Mouse (Mus musculus): ENCODE measurements around the gene Xrcc5. TPM values are rescaled to one million over a fixed set of nuclear protein-coding genes. Genes with fewer than 3 reads are reported as not detected.

The Xrcc5 gene
- polyA plus RNA-seq, 1 experiment from 2014 or later, result 15.7 TPM

DNA sequence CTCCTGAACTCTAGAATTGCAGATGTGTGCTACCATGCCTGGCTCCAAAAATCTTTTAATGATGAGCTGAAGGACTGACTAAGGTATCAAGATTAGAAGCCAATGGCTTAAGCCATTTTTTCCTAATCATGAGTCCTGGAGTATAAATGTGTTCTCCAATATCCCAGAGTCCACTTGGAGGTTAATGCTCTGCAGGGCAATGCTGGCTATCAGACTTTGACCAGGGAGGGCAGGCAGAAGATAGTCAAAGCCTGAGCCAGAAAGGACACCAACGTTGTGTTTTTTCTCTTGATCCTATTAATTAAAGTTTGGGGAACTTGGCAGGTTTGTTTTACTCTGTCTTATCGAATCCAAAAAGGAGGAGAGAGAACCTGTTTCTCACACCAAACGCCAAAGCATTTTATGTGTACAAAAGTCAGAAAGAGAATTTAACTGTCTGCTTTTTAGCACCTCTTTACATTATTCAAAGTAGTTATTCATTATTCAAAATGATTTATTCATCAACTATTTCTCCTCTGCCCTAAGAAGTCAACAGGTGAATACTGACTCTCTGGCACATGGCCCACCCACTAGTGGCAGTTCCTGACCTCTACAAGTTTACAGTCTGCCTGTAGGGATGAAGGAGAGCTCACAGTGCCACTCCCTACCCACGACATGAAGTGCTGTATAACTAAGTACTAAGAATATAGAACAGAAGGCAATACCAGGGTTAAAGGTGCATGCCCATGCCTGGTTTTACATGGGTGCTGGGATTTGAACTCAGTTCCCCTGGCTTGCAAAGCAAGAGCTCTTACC lies 13.2 kb upstream of the Xrcc5 start:
- no peak for ATAC-seq (ENCODE audit: low FRiP score, low read depth)
- WGBS, result 64% methylated on average over 4 of the region's 4 CpGs
- no peaks in the 10 kb centered on the region for H3K4me1 ChIP-seq (replicated peaks)
- H3K27ac ChIP-seq (replicated peaks), result no peak overlapping the region
- H3K4me3 ChIP-seq, result no peak overlapping the region
- H3K27me3 ChIP-seq, result no peaks in the 10 kb centered on the region
- H3K4me2 ChIP-seq, result no peak overlapping the region
- no peak overlapping the region for H3K9ac ChIP-seq
- peaks cover 32% of the 10 kb centered on the region for H3K36me3 ChIP-seq
- no peaks in the 10 kb centered on the region for H3K9me3 ChIP-seq

DNA sequence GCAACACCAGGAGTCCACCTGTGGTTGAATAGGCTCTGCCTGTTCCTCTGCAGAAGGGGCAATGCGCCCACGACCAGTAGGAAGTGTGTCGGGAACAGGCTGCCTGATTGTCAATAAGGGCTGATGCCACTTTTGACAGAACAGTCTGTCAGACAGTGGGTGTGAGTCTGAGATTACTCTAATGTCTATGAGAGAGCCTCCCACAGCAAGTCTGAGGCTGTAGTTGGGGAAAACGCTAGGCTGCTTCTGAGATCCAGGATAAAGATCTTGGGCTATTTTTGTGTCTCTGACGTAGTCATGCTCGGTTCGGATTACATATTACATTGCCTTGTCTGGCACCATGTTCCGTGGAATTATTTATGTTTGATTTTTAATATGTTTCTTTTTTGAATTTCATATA lies 11.5 kb upstream of the Xrcc5 start:
- H3K4me2 ChIP-seq, result no peak overlapping the region
- 91% methylated on average over 8 of the region's 8 CpGs for WGBS
- H3K4me1 ChIP-seq (replicated peaks), result no peaks in the 10 kb centered on the region
- no peaks in the 10 kb centered on the region for H3K27me3 ChIP-seq
- H3K36me3 ChIP-seq, result peaks cover 39% of the 10 kb centered on the region
- H3K9ac ChIP-seq, result no peak overlapping the region
- H3K27ac ChIP-seq (replicated peaks), result no peak overlapping the region
- H3K9me3 ChIP-seq, result no peaks in the 10 kb centered on the region
- no peak overlapping the region for H3K4me3 ChIP-seq
- no peak for ATAC-seq (ENCODE audit: low FRiP score, low read depth)

DNA sequence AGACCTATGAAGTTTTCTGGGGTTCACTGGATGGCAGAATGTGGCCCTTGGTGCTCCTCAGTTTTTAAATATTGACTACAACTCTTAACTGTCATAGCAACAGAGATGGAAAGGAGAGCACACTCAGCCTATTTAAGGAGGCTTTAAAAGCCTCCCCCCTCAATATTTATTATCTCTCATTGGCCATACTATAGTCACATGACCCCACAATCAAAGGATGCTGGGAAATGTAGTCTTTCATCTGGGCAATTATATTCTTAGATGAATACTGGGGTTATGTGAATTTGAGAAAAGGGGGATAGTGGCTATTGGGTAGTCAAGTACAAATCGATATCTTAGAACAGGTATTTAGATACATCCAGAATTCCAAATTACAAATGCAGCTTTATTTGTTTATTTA lies 5.4 kb upstream of the Xrcc5 start:
- 90% methylated on average over 1 of the region's 1 CpGs for WGBS
- no peak overlapping the region for H3K9ac ChIP-seq
- no peaks in the 10 kb centered on the region for H3K27me3 ChIP-seq
- H3K4me1 ChIP-seq (replicated peaks), result peaks cover 4% of the 10 kb centered on the region
- no peak overlapping the region for H3K4me2 ChIP-seq
- H3K27ac ChIP-seq (replicated peaks), result no peak overlapping the region
- peaks cover 27% of the 10 kb centered on the region for H3K36me3 ChIP-seq
- ATAC-seq (ENCODE audit: low FRiP score, low read depth), result no peak
- no peak overlapping the region for H3K4me3 ChIP-seq
- H3K9me3 ChIP-seq, result no peaks in the 10 kb centered on the region

DNA sequence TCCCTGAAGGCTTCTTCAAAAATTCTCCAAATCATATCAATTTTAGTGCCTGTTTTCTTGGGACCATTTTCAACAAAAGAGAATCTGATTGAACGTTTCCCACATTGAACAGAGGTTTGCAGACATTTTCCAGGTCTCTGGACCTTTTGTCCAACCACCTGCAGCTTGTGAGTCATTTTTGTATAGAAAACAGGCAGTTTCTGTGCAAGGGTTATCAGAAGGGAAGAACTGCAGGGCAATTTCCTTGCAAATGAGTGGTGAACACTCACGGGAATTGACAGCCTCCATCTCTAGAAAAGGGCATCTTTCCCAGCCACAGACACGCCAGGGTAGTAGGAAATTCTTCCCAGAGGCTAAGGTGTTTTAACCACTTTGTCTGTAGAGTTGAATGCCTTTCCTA lies 980 bp upstream of the Xrcc5 start:
- Histone ChIP-seq H3K4me3 (no peak overlapping the region), H3K4me1 (replicated peaks) (peaks cover 10% of the 10 kb centered on the region), H3K4me2 (peak overlapping the region; percentile 67), H3K27me3 (no peaks in the 10 kb centered on the region), H3K9ac (no peak overlapping the region), H3K9me3 (no peaks in the 10 kb centered on the region), H3K36me3 (peaks cover 2% of the 10 kb centered on the region; the same call in 1 of the 2 replicates), H3K27ac (replicated peaks) (peak overlapping the region; percentile 88; the same call in 1 of the 2 replicates)
- ATAC-seq (ENCODE audit: low FRiP score, low read depth), result no peak
- WGBS, result 36% methylated on average over 3 of the region's 3 CpGs

DNA sequence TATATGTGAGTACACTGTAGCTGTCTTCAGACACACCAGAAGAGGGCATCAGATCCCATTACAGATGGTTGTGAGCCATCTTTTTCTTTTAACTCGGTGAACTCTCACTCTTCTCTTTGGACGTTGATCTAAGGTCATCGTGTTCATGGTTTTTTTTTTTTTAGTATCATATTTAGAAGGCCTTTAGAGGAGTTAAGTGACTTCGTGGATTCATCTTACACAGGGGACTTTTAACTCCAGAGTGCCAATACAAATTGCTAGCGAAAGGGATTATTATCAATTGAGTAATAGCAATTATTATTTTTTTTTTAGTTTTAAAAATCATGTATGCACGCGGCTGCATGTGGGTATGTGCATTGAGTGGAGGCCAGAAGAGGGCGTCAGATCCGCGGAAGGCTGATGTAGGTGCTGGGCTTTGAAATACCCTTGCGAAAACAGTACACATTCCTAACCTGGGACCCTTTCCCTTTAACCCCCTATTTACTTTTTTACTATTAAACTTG lies 491 bp upstream of the Xrcc5 start:
- peak; percentile 89 for ATAC-seq (ENCODE audit: low FRiP score, low read depth)
- Histone ChIP-seq H3K4me3 (peak overlapping the region; percentile 73), H3K9ac (peak overlapping the region; percentile 78), H3K9me3 (no peaks in the 10 kb centered on the region), H3K27ac (replicated peaks) (peak overlapping the region; percentile 88), H3K36me3 (no peaks in the 10 kb centered on the region), H3K27me3 (no peaks in the 10 kb centered on the region), H3K4me2 (peak overlapping the region; percentile 67), H3K4me1 (replicated peaks) (peaks cover 10% of the 10 kb centered on the region)
- WGBS, result 3% methylated on average over 11 of the region's 11 CpGs

DNA sequence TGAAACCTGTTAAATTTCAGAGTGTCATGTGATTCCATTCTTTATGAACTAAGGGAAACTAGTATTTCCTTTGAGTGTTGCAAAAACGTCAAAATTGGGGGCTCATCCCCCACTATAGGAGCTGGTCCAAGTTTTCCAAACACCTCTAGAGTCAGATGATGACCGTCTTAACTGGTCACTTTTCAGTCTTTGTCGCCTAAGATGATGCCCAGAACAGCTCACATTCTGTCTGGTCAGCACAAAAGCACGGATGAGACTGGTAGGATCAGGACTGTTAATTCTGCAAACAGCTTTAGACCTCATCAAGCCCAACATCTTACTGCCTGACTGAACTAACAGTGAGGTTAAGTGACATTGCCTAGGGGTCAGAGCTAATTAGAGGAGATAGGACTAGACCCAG lies 1.7 kb downstream of the Xrcc5 start:
- Histone ChIP-seq H3K4me2 (no peak overlapping the region), H3K4me1 (replicated peaks) (peaks cover 10% of the 10 kb centered on the region), H3K9me3 (no peaks in the 10 kb centered on the region), H3K36me3 (no peaks in the 10 kb centered on the region), H3K4me3 (no peak overlapping the region), H3K9ac (no peak overlapping the region), H3K27me3 (no peaks in the 10 kb centered on the region), H3K27ac (replicated peaks) (no peak overlapping the region)
- no peak for ATAC-seq (ENCODE audit: low FRiP score, low read depth)
- WGBS, result 74% methylated on average over 4 of the region's 4 CpGs

DNA sequence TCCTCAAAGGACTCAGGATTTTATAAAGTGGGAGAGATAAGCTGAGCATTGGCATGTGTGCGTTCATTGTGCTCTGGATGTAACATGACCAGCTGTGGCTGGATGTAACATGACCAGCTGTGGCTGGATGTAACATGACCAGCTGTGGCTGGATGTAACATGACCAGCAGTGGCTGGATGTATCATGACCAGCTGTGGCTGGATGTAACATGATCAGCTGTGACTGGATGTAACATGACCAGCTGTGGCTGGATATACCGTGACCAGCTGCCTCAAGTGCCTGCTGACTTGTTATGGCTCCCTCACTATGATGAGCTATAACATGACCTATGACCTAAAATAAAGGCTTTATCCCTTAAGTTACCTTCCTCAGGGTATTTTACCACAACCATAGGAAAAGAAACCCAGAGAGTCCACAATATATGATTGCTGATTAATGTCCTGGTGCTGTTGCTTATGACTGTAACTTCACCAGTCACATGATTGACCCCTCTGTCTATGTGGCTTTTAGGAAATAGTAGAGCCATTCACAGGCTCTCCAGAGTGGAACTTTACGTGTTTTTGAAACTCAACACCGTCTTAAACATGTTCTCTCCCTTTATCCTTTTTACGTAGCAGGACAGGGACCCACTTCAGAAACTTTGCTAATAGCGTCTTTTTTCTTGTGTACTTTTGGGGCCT lies 2.7 kb downstream of the Xrcc5 start:
- no peaks in the 10 kb centered on the region for H3K27me3 ChIP-seq
- H3K4me3 ChIP-seq, result no peak overlapping the region
- H3K4me1 ChIP-seq (replicated peaks), result peaks cover 10% of the 10 kb centered on the region
- H3K9me3 ChIP-seq, result no peaks in the 10 kb centered on the region
- no peaks in the 10 kb centered on the region for H3K36me3 ChIP-seq
- H3K4me2 ChIP-seq, result no peak overlapping the region
- H3K27ac ChIP-seq (replicated peaks), result no peak overlapping the region
- H3K9ac ChIP-seq, result no peak overlapping the region
- ATAC-seq (ENCODE audit: low FRiP score, low read depth), result no peak
- 59% methylated on average over 6 of the region's 6 CpGs for WGBS

DNA sequence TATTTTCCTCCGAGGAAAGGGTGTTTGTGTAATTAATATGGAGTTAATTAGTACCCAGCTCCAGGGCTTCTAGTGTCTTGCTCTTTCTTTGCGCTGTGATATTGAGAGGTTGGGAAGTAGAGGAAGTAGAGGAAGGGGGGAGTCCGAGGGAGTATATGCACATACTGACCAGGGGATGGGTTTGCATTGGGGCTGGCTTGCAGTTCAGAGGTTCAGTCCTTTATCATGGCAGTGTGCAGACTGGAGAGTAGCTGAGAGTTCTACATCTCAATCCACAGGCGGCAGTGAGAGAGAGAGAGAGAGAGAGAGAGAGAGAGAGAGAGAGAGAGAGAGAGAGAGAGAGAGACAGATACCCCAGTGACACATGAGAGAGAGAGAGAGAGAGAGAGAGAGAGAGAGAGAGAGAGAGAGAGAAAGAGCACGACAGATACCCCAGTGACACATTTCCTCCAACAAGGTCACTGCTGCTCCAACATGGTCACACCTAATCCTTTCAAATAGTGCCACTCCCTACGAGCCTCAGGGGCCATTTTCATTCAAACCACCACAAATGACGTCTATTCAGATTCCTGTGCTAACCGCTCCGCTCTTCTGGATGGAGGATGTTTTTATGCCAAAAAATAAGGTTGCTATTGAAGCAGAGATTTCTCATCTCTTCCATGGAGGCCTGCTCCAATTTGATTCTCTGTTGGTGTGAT lies 5.6 kb downstream of the Xrcc5 start:
- 87% methylated on average over 9 of the region's 9 CpGs for WGBS
- Histone ChIP-seq H3K27ac (replicated peaks) (no peak overlapping the region), H3K4me1 (replicated peaks) (peaks cover 7% of the 10 kb centered on the region), H3K36me3 (0 out of 2 replicates have a peak, but pooled peaks cover 2% of the 10 kb centered on the region), H3K27me3 (no peaks in the 10 kb centered on the region), H3K9me3 (no peaks in the 10 kb centered on the region), H3K4me2 (no peak overlapping the region), H3K9ac (no peak overlapping the region), H3K4me3 (no peak overlapping the region)
- no peak for ATAC-seq (ENCODE audit: low FRiP score, low read depth)

DNA sequence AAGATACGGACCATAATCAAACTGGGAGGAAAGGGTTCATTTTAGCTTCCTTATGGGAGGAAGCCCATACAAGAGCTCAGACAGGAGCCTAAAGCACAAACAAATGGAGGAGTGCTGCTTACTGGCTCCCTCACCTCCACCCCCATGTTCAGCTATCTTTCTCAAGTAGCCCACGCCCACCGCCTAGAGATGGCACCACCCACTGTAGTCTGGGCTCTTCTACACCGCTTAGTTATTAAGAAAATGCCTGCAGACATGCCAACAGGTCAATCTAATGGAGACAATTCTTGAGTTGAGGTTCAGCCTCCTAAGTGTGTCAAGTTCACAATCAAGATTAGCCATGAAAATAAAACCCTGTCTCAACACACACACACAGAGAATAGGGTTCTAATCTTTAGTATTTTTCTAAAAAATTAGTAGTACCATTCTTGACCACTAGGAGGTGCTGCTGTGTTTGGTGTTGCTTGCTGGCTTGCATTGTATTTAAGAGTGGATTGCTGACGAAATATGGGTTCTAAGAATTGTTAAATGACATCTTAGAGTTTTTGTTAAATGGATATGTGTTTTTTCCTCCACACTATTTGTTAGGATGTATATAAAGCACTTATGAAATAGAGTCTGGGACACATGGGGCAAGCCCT lies 6.3 kb downstream of the Xrcc5 start:
- Histone ChIP-seq H3K4me1 (replicated peaks) (no peaks in the 10 kb centered on the region), H3K27me3 (no peaks in the 10 kb centered on the region), H3K27ac (replicated peaks) (no peak overlapping the region), H3K9me3 (no peaks in the 10 kb centered on the region), H3K4me2 (no peak overlapping the region), H3K36me3 (0 out of 2 replicates have a peak, but pooled peaks cover 2% of the 10 kb centered on the region), H3K9ac (no peak overlapping the region), H3K4me3 (no peak overlapping the region)
- ATAC-seq (ENCODE audit: low FRiP score, low read depth), result no peak
- WGBS, result 74% methylated on average over 5 of the region's 5 CpGs

DNA sequence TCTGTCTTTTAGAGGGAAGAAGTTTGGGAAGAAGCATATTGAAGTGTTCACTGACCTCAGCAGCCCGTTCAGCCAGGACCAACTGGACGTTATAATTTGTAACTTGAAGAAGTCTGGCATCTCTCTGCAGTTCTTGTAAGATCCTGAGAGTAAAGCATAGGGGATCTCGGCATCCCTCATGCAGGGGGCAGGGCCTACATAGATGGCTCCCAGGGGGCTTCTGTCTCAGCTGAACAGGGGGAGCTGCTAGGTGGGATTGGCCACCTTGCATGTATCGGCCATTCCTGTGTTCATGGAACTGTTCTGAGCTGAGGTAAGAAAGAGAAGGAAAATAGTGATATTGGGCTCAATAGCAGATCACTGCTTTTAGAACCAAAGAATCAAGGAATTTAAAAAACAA lies 8.2 kb downstream of the Xrcc5 start:
- H3K36me3 ChIP-seq, result peaks cover 10% of the 10 kb centered on the region; the same call in 1 of the 2 replicates
- H3K27me3 ChIP-seq, result no peaks in the 10 kb centered on the region
- no peak for ATAC-seq (ENCODE audit: low FRiP score, low read depth)
- H3K9me3 ChIP-seq, result no peaks in the 10 kb centered on the region
- H3K4me2 ChIP-seq, result no peak overlapping the region
- H3K4me1 ChIP-seq (replicated peaks), result no peaks in the 10 kb centered on the region
- WGBS, result 87% methylated on average over 4 of the region's 4 CpGs
- H3K27ac ChIP-seq (replicated peaks), result no peak overlapping the region
- no peak overlapping the region for H3K9ac ChIP-seq
- no peak overlapping the region for H3K4me3 ChIP-seq

DNA sequence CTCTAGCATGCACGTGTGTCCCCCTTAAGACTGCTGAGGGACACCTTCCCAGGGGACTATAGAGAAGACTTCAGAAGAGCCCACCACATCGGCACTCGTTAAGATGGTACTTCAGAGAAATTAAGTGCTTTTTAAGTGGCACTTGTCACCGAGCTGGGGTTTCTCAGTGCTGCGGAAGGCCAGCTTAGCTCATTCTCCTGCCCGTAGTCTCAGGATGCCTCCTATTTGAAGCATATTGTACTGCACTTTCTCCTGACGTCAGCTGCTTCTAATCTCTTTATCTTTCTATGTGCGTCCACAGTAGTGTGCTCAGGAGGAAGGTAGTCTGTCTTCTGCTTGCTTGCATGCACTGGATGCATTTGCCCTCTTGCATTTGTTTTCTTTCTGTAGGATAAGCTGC lies 9.2 kb downstream of the Xrcc5 start:
- Histone ChIP-seq H3K4me1 (replicated peaks) (no peaks in the 10 kb centered on the region), H3K4me3 (no peak overlapping the region), H3K27me3 (no peaks in the 10 kb centered on the region), H3K9ac (no peak overlapping the region), H3K27ac (replicated peaks) (no peak overlapping the region), H3K36me3 (peaks cover 14% of the 10 kb centered on the region), H3K4me2 (no peak overlapping the region), H3K9me3 (no peaks in the 10 kb centered on the region)
- no peak for ATAC-seq (ENCODE audit: low FRiP score, low read depth)
- WGBS, result 69% methylated on average over 8 of the region's 8 CpGs

Data from hindbrain, embryonic 15.5 days (tissue).